Mouse (Mus musculus) Muller cell, postnatal 12 days (primary cell): ENCODE results near the gene Trove2.

Source experiments
- DNase-seq: peaks from one replicate; pipeline ENCODE4 v3.0.0-alpha.2; 2015; ENCODE audit errors: inconsistent ontology term

Trove2 gene

DNA sequence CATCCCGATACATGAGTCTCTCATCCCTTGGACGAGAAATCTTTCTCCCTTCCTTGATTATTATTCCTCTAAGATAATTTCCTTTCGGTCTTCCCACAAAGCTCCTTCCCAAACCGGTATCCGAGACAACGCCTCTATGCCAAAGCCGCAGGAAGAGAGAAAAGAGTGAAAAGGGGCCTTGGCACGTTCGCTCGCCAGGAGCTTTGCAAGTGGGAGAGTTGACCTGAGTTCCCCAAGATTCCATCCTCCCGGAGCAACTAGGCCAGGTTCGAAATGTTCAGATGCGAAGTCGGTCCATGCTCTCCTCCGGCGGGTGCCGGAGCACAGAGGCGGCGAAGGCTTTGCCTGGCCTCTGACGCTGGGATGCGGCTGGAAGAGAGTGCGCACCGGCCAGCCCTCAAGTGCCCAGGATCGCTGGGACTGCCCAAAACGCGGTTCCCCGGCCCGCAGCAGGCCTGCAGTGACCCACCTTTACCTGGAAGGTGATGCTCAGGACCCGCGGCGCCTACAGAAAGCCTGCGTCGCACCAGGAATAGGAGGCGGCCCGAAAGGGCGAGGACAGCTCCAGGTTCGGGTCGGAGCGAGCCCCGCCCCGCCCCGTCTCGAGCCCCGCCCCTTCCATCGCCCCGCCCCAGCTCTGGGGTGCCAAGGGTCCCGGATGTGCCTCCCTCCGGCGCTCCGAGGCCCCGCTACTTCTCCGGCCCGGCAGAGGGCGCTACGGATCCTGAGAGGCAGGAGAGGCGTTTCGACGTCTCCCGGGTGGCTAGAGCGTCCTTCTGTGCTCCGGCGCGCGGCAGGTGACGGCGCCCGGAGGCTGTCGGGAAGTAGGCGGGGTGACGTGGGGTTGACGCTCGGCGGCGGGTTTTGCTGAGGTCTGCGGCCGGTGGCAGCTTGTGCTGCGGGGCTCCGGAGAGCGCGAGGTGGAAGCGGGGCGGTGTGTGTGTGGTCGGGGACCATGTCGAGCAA is at the start of gene Trove2, which contains the start of gene Uchl5:
Gene Trove2, minus strand, starts transcription at position 623 of the 966 bp plus-strand sequence.
Gene Uchl5, plus strand, starts transcription at position 827 of the 966 bp plus-strand sequence.
- DNase-seq: peak; percentile 99

DNA sequence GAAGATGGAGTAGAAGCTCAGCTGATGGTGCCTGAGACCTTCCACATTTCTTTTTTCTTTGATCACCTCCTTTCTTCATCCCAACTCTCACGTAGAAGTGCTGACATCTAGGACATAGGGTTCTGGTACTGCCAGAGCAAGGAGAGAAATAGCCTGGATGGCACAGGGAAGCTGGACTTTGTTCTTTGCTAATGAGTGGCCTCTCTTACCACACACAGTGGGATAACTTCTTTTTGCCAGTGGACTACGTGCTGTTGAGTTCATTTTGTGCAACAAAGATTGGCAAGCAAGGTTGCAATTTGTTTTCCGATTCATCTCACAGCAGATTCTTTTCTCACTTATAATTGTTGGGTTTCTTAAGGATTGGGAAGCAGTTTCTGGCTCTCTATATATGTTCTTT is 45.8 kb upstream of the Trove2 start:
- peak; percentile 44 for DNase-seq

DNA sequence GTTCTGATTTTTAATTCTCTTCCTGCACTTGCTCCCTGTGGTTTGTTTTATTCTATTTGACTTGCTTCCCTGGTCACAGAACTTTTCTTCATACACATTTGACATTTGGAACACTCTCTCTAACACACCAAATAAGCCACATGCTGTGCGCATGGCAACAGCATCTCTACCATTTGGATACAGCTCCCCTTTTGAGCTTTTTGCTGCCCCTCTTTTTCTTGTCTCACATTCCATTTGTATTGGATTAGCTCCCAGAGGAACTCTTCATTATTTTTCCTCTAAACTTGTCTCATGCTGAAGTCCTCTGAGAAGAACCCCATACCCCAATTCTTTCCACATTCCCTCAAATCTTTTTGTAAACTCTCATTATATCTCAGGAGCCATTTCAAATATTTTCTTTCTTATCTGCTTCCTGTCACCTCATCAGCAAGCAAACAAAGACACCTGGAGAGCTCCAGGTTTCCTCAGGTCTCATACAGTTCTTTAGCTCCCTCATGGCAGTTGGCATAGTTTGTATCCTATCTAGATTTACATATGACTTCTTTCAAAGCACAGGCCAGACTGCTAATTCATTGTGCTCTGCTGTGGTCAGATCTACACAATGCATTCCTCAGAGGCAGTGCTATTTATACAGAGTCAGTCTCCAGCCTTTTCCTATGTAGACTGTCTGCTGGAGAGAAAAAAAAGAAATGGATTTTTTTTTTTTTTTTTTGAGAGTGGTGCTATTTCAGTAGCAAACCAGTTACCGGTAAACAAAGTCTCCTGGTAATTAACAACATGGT is 43.4 kb upstream of the Trove2 start:
- peak; percentile 80 for DNase-seq

DNA sequence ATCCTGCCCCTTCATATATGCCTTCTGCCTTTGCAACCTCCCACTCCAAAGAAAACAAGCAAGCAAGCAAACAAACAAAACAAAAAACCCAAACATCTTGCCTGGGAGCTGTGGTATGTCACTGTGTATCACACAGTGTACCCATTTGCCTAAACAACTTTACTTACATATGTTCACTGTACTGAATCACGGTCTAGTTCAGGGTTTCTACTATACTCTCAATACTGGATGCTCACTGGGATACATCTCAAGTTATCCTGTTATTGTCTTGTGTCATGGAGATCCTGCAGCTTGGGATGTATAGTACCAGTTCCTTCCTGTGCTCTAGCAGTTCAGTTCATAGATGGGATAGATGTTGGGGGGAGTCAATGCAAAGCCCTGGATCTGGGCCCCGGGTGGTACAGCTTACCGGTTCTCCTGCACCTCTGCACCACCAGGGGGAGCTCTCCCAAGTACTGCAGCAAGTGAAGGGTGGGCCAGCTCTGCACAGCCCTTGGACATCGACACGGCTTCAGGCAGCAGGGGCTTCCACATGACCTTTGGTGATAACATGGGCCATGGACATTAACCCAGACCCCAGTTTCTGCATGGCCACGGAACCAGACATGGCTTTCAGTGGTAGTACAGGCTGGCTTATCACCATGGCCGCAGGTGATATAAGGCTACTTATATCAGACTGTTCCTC is 37.0 kb upstream of the Trove2 start:
- peak; percentile 48 for DNase-seq

DNA sequence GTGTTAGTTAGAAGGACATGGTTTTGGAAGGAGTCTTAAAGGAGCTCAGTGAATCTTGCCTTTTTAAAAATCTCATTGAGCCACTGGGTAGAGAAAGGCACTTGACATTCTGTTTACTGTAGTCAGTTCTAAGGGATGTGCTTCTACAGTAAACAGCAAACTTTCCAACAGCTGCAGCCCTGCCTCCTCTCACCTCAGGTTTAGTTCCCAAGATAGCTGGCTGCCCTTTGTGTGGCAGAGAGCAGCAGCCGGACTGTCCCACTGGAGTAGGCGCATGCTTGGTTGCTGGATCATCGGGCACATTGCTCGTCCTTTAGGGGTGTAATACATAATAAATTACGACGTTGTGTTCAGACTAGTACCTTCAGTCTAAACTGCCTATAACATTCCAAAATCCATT is 32.2 kb upstream of the Trove2 start:
- DNase-seq: no peak

DNA sequence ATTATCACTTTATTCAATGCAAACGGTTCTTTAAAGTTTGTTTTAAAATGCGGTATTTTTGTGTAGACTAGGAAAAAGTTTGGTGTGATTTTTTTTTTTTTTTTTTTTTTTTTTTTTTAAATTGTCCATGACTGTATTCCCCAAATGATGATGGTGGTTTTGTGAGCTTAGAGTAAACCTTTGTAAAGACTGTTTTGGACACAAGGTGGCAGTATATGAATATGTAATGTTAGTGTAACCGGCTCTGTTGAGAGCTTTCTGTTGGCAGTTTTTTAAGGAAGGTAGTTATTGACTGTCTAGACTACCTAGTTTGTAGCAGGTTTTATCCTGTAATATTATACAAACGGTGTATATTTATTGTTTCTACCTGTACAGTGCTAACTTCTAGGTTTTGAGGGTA is 26.7 kb upstream of the Trove2 start:
- DNase-seq: peak; percentile 44

DNA sequence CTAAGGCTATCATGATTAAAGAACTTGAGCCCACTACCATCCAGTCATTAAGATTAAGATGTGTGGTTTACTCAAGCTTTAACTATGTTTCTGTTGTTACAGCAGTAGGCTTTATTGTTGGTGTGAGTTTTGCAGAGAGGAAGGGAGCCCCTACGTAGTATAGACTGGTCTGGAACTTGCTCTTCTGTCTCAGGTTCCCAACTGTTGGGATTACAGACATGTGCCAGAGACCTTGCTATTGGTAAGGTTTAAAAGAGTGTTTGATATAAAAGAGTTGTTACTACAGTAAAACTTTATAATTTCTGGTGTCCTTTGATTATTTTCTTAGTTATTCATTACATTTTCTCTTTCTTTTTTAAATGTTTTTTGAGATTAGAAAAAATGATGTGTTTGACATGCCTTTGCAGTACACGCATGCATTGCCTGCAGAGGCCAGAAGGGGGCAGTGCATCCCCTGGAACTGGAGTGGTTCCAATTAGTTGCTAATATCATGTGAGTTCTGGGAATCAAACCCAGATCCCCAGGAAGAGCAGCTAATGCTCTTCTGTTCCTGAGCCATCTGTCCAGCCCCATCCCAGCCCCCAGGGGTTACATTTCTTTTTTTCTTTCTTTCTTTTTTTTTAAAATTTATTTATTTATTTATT is 11.8 kb upstream of the Trove2 start:
- no peak for DNase-seq

DNA sequence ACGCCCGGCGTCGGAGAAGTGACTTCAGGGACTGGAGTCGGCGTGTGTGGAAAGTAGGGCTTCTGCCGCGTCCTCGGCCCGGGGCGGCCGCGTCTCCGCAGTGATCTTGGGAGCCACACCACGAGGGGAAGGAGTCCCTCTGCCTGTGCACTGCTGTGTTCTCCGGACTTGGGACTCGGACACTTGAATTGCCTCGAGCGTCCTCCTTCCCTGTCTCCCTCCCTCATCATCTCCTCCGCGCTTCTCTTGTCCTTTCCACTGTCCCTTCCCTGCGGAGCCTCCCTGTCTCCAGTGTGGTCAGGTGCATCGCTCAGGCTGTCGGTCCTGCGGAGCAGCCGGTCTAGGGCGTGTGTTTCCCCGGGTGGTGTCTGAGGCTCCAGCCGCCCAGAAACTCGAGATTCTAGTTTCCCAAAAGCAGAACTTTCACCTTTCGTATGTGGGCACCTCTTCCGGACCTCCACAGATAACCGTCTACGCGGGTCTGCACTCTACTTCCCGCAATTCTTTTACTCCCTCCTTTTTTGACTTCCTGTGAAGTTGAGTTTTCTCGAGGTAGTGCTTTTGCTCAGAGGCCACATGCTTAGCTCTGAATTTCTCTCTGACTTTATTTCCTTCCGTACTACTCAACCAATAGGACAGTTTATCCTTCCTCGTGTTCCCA is 820 bp upstream of the Trove2 start:
- DNase-seq: no peak

DNA sequence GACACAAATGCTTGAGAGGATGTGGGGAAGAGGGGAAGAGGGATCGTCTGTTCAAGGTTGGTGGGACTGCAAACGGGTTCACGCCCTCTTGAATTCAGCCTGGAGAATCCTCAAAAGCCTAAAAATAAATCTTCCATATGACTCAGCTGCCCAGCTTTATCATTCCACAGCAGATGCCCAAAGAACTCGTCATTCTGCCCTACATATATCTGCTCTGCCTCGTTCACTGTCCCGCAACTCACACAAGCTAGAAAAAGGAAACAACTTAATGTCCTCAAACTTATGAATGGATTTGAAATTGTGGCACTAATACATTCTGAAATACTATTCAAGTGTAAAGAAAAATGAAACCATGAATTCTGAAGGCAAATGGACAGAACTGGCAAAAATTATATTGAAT is 3.0 kb downstream of the Trove2 start:
- peak; percentile 71 for DNase-seq

DNA sequence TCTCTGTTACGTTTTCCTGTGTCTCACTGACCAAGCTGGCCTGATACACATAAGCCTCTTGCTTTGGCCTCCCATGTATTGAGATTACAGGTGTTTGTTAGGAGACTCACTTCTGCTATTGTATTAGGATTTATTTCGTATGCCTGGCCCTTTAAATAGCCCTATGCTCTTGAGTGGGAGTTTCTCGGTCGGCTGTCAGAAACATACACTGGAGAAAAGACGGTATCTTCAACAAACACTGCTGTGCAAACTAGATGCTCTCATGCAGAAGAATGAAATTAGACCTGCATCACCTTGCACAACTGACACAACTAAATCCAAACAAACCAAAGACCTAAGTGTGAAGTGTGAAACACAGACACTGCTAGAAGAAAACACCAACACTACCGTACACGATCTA is 3.8 kb downstream of the Trove2 start:
- no peak for DNase-seq

DNA sequence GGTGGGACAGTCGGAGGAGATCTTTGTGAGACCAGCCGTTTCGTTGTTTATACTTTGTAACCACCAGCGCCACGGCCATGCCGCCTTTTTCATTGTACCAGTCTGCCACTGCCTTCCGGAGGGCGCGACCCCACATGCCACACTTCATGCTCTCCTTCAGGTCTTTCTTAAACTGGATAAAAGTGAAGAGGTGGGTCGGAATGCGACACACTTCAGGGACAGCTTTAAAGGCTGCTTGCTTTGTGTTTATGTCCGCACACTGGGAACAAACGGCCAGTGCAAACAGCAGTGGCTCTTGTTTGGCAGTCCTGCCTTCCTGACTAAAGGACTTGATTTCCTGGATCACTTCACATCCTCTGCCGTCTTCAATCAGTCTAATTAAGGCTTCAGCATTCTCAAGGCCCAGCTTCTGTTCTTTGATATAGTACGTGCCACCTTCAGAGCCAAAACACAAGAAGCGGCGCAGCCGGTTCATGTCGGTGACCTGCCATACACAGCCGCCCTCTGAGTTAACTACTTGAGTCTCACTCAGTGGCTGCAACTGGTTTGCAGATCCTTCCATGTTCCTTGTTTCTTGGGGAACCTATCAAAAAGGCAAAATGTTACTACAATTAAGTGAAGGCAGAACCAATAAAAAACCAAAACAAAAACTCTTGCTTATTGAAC is 6.3 kb downstream of the Trove2 start:
- DNase-seq: peak; percentile 14

DNA sequence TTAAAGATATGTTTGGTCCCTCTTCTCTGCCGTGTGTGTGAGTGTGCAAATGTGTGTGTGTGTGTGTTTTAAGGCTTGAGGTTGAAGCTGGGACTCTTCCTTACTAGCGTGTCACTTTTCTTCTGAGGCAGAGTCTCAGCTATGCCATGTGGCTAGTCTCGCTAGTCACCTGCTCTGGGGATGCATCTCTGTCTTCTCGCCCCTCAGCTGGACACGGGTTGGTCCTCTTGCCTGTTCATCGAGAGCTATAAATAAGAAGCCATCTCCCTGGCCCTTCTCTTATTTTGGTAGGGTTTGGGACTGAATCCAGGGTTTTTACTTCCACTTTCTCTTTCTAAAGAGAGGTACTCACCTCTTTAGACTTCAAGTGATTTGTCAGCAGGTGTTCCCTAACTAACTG is 10.6 kb downstream of the Trove2 start:
- no peak for DNase-seq

DNA sequence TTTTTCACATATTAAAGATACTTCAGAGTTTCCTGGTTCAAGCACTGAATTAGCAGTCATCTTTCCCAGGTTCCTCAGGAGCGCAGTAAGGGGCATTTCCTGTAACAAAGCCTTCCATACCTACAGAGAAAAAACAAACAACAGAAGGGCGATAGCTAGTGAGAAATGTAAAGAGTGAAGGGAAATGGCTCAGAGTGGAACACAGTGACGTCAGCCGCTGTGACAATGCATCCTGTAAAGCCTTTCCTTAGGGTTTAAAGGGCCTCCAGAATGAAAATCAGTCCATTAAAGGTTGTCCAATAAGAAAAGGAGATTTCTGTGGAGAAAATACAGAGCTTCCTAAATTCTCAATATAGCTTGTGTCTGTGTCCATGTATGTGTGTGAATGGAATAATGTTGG is 11.1 kb downstream of the Trove2 start:
- DNase-seq: no peak

DNA sequence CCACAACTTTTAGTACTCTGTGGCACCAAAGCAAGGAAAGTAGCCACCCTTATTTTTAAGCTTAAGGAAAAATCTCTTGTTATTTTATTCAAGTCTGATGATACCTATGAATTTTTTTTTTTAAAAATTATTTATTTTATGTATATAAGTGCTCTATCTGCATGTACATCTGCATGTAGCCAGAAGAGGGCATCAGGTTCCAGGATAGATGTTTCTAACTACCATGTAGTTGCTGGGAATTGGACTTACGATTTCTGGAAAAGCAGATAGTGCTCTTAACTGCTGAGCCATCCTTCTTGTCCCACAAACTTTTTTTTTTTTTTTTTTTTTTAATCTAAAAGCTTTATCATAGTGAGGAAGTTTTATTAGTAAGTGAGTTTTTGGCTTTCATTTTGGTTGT is 12.4 kb downstream of the Trove2 start:
- DNase-seq: no peak

DNA sequence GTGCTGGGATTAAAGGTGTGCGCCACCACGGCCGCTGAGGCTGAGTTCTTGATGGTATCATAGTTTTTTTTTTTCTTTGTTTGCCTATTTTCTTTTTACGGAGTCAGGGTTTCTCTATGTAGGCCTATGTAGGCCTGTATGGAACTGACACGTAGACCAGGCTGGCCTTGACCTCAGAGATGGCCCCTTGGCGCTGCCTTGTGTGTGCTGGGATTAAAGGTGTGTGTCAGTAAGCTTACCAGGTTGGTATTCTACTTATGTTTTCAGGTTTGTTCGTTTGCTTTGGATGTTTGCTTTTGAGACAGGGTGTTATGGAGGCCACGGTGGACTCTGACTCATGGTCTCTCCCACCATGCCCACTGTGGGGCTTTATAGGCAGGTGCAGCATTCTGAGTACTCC is 14.7 kb downstream of the Trove2 start:
- DNase-seq: no peak

DNA sequence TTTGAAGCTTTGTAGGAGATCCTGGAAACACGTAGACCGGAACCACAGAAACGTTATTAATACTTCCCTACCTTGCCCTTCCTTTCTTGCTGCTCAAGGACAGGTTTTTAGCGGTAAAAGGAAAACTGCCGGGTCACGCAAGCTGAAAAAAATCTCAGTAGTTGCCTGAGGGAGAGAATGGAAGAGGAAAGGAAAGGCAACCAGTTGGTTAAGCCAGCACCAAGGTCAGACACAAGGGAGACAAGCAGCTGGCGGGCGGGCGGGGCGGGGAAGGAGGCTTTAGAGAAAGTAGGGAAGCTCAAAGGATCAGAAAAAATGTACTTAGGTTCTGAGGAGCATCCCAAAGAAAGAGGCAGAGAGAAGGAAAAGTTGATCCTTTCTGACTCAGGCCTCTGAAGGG is 31.0 kb downstream of the Trove2 start:
- DNase-seq: no peak

DNA sequence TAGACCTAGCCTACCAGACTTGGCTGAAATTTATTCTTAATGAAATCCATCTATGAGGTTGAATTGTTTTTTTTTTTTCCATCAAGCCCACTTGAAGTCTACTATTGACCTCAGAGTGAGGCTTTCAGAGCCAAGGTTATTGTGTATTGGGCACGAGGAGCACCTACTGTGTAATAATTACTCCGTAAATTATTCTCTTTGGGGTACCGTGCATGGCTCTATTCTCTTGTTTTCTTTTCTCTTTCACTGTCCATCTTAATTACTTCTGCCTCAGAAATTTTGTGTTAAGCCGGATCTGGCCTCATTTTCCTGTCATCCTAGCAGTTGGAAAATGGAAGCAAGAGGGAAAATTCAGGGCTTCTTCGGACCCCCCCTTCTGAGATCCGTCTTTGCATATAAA is 34.7 kb downstream of the Trove2 start:
- peak; percentile 5 for DNase-seq

DNA sequence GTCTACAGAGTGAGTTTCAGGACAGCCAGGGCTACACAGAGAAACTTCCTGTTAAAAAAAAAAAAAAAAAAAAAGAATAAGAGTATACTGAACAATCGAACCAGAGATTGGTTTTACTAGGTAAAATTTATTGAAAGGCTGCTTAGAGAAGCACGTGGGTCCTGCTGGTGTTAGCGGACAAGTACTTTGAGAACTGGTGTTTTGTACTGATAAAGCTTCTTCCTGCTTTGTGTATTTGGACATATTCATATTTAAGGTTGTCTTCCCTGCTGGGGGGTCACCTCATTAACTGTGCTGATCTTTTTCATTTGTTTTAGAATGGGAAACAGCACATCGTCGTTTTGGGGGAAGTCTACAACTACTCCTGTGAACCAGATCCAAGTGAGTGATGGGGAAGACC is 35.5 kb downstream of the Trove2 start:
- DNase-seq: no peak

DNA sequence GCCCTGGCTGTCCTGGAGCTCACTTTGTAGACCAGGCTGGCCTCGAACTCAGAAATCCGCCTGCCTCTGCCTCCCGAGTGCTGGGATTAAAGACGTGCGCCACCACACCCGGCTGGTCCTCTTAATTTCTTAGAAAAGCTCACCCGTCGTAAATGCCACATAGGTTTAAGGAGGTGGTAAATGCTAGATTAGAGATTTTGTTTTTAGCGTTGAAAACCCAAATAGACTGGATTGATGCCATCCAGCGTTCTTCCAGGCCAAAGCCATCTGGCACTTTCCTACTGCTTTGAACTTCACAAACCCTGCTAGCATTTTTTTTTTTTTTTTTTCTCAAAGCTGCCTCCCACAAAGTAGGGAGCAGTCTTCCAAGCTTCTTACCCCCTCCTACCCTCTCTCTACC is 36.3 kb downstream of the Trove2 start:
- DNase-seq: no peak
